Mouse (Mus musculus) ES-E14 (cell line): ENCODE measurements around the gene Pkn3.

Experiments
- CHD2 ChIP-seq: IDR thresholded peaks from 2 replicates; pipeline ENCODE4 v1.6.1; 2014; ENCODE audit warnings: mild to moderate bottlenecking, low read depth, low read length, inconsistent platforms
- HCFC1 ChIP-seq: IDR thresholded peaks from 2 replicates; pipeline ENCODE4 v1.6.1; 2012; ENCODE audit warnings: low read length, inconsistent platforms, borderline replicate concordance; ENCODE audit not compliant: insufficient read depth
- MAFK ChIP-seq: IDR thresholded peaks from 2 replicates; pipeline ENCODE4 v1.6.1; 2014; ENCODE audit warnings: mild to moderate bottlenecking, low read depth, low read length, inconsistent platforms; ENCODE audit not compliant: insufficient read depth
- ZNF384 ChIP-seq: IDR thresholded peaks from 2 replicates; pipeline ENCODE4 v1.6.1; 2012; ENCODE audit warnings: low read depth, low read length, inconsistent platforms

GRCm38 (mm10) chr2:30042445-30042844 lies 35.0 kb upstream of the Pkn3 start:
- TF ChIP-seq CHD2 (no peak), HCFC1 (no peak), ZNF384 (no peak), MAFK (no peak)
